Mouse (Mus musculus): ENCODE measurements around the gene Ube2h.

DNA sequence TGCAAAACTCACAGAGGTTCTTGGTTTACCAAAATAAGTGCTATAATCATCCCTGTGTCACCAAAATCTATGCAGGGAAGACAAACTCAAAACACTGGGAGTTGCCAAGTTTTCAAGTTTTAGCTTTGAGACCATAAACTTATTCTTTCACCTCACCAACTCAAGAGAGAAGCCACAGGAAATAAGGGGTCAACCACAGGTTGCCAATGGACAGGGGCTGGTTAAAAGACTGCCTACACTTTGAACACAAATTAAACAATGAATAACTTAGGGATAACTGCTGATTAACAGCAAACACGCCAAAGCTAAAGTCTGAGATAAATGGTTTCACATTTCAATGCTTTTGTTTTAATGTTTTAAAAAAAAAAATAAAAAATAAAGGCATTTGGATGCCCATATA lies 5.2 kb downstream of the Ube2h start:
- no peak for TF ChIP-seq CTCF (IDR thresholded peaks at IDR 0.05; ENCODE audit: low read depth)
- no peak for TF ChIP-seq EP300 (IDR thresholded peaks at IDR 0.05; ENCODE audit: low read depth)
